Mouse (Mus musculus) liver, postnatal 0 days (tissue): Measurements from ENCODE around the gene Prlh.

Source experiments
- CTCF ChIP-seq: sonication (generic); IDR thresholded peaks from 2 replicates; pipeline ENCODE4 v1.5.1; 2016; ENCODE audit warnings: antibody characterized with exemption, low read depth
- EP300 ChIP-seq: IDR thresholded peaks from 2 replicates; pipeline ENCODE4 v1.6.1; 2016; ENCODE audit warnings: antibody characterized with exemption, low read depth, mild to moderate bottlenecking

DNA sequence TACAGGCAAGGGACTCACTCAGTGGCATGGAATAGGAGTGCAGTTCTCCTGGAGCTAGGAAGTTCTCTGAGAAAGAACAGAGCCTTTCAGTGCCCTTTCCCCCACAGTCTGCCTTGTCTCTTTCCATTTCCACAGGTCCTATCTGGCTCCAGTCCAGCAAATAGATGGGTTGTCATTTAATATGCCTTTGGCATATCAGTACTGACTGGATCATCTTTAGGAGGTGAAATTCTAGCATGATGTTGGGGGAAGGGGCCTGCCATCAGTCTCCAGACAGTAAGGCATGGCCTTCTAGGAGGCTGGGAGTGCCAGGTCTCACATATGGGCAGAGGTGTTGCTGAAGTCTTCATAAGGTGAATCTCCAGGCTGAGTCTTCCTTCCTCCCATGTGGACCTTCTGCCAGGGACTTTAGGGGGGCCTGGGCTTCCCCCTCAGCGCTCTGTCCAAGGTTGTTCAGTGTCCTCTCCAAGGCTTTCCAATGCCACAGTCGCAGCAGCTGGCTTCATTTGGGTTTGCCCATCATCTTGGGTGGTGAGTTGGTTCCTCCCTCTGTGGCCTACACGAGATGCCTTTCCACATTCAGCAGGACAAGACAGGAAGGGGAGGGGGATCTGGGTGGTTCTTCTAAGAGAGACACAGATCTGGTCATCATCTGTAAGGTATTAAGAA is 49.1 kb downstream of the Prlh start:
- no peak for TF ChIP-seq CTCF
- no peak for TF ChIP-seq EP300
